Mouse (Mus musculus) ES-E14 (cell line): ENCODE results near the gene Ankub1.

Source experiments
- CHD2 ChIP-seq: IDR thresholded peaks from 2 replicates; pipeline ENCODE4 v1.6.1; 2014; ENCODE audit warnings: mild to moderate bottlenecking, low read depth, low read length, inconsistent platforms
- HCFC1 ChIP-seq: IDR thresholded peaks from 2 replicates; pipeline ENCODE4 v1.6.1; 2012; ENCODE audit warnings: low read length, inconsistent platforms, borderline replicate concordance; ENCODE audit not compliant: insufficient read depth
- ZC3H11A ChIP-seq: IDR thresholded peaks from 2 replicates; pipeline ENCODE4 v1.6.1; 2012; ENCODE audit warnings: low read depth, mild to moderate bottlenecking, inconsistent platforms, low read length, borderline replicate concordance

- TF ChIP-seq HCFC1 (no peak), CHD2 (no peak), ZC3H11A (no peak)
Observed at GRCm38 (mm10) chr3:57714151-57714550, 21.6 kb upstream of the Ankub1 start.
